Mouse (Mus musculus): ENCODE results near the gene Cnih4.

- TF ChIP-seq POLR2A (IDR thresholded peaks at IDR 0.05; ENCODE audit: low read depth, low read length) (no peak), CTCF (IDR thresholded peaks at IDR 0.05; ENCODE audit: borderline replicate concordance, insufficient read depth, low read length) (no peak)
Measured at GRCm38 (mm10) chr1:181117112-181117511, 27.4 kb upstream of the Cnih4 start.

Measured in embryonic fibroblast, embryonic 13.5 days (primary cell).